ENCODE assay signal across 29 mouse cellular contexts in the genomic region with DNA sequence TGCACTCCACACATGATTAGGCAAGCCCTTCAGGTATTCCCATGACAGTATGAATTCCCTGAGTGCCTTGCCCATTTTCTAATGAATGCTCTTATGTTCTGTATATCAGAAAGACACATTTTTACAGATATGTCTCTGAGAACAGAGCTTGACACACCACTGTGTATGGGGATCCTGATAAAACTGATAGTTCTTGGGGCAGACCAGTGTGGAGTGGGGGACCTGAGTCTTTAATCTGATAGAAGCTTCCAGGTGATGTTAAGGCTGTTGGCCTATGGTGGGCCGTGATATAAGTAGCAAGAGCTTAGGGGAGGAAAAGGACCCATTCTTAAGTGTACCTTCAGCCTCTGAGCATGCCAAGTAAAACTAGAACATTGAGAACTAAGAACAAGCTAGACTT.
DNase-seq lines count a peak whose midpoint lies in the region; ATAC-seq and TF ChIP-seq lines count a peak whose summit lies in the region.
"Had no signal": no experiment of that assay in that cellular context is flagged by ENCODE, and none has a peak within 500 bp of the region (broad histone marks: within the 10 kb centered on the region; RNA-seq: fewer than 3 reads in every experiment).

No protein-coding gene starts in this region.

- no peaks in the 10 kb centered on the region for H3K36me3 ChIP-seq in liver, embryonic 11.5 days (ENCODE audit: control insufficient read depth, insufficient read depth, low read length)
- no peaks in the 10 kb centered on the region for H3K36me3 ChIP-seq in liver, postnatal 0 days (replicated peaks; ENCODE audit: insufficient read depth, low read length)
- H3K36me3 ChIP-seq in liver, embryonic 14.5 days (replicated peaks; ENCODE audit: control insufficient read depth, insufficient read depth, low read depth): no peaks in the 10 kb centered on the region
- H3K36me3 ChIP-seq: G1E had no signal

- H3K4me3 ChIP-seq in liver, embryonic 11.5 days (ENCODE audit: low read depth, low read length): no peak overlapping the region
- no peak overlapping the region for H3K4me3 ChIP-seq in liver, postnatal 0 days (ENCODE audit: low read depth, low read length)
- no peak overlapping the region for H3K4me3 ChIP-seq in liver, embryonic 14.5 days (ENCODE audit: insufficient read depth in 1 of 2, low read depth in 2 of 2, low read length in 2 of 2)
- H3K4me3 ChIP-seq: embryonic facial prominence, embryonic 13.5 days; embryonic facial prominence, embryonic 15.5 days; erythroblast, embryonic 14.5 days; forebrain, embryonic 10.5 days; forebrain, embryonic 12.5 days had no signal

- H3K27ac ChIP-seq in liver, embryonic 11.5 days (ENCODE audit: low read depth, low read length): no peak overlapping the region
- no peak overlapping the region for H3K27ac ChIP-seq in liver, postnatal 0 days (ENCODE audit: low read depth)
- no peak overlapping the region for H3K27ac ChIP-seq in liver, embryonic 14.5 days
- H3K27ac ChIP-seq: embryonic facial prominence, embryonic 13.5 days; embryonic facial prominence, embryonic 15.5 days; forebrain, embryonic 10.5 days; forebrain, embryonic 12.5 days had no signal

- no peak overlapping the region for H3K4me2 ChIP-seq in liver, embryonic 11.5 days
- no peak overlapping the region for H3K4me2 ChIP-seq in liver, postnatal 0 days (ENCODE audit: low read depth, low read length)
- H3K4me2 ChIP-seq in liver, embryonic 14.5 days (ENCODE audit: low read depth): no peak overlapping the region
- H3K4me2 ChIP-seq: embryonic facial prominence, embryonic 13.5 days; embryonic facial prominence, embryonic 15.5 days; forebrain, embryonic 12.5 days had no signal

- no peak for TF ChIP-seq EP300 in liver, postnatal 0 days (IDR thresholded peaks at IDR 0.05; ENCODE audit: low read depth)
- TF ChIP-seq EP300 in liver, embryonic 14.5 days (IDR thresholded peaks at IDR 0.05; ENCODE audit: low read depth): no peak

- 0 out of 2 replicates have a peak, but pooled peaks cover 2% of the 10 kb centered on the region for H3K4me1 ChIP-seq in liver, embryonic 11.5 days (replicated peaks; ENCODE audit: control insufficient read depth, insufficient read depth, low read length)
- no peaks in the 10 kb centered on the region for H3K4me1 ChIP-seq in liver, postnatal 0 days (ENCODE audit: insufficient read depth)
- no peaks in the 10 kb centered on the region; a peak in 1 of 4 replicates for H3K4me1 ChIP-seq in liver, embryonic 14.5 days (replicated peaks; ENCODE audit: control insufficient read depth in 2 of 2, insufficient read depth in 2 of 2, low read length in 1 of 2)
- H3K4me1 ChIP-seq: embryonic facial prominence, embryonic 15.5 days; forebrain, embryonic 12.5 days had no signal

- no peak for TF ChIP-seq CTCF in liver, postnatal 0 days (IDR thresholded peaks at IDR 0.05; ENCODE audit: low read depth)
- TF ChIP-seq CTCF in liver, embryonic 14.5 days (IDR thresholded peaks at IDR 0.05; ENCODE audit: low read depth): no peak

- no peaks in the 10 kb centered on the region for H3K27me3 ChIP-seq in liver, embryonic 11.5 days (replicated peaks; ENCODE audit: control insufficient read depth, insufficient read depth, low read length)
- no peaks in the 10 kb centered on the region for H3K27me3 ChIP-seq in liver, postnatal 0 days (ENCODE audit: insufficient read depth, low read length)
- no peaks in the 10 kb centered on the region for H3K27me3 ChIP-seq in liver, embryonic 14.5 days (ENCODE audit: control insufficient read depth, insufficient read depth, low read length)
- H3K27me3 ChIP-seq: CH12.LX; embryonic facial prominence, embryonic 13.5 days; embryonic facial prominence, embryonic 15.5 days; forebrain, embryonic 12.5 days; Patski had no signal

- no peak overlapping the region for H3K9ac ChIP-seq in liver, embryonic 11.5 days (ENCODE audit: low read depth, low read length)
- no peak overlapping the region for H3K9ac ChIP-seq in liver, postnatal 0 days (replicated peaks)
- no peak overlapping the region for H3K9ac ChIP-seq in liver, embryonic 14.5 days (replicated peaks)
- H3K9ac ChIP-seq: embryonic facial prominence, embryonic 13.5 days; embryonic facial prominence, embryonic 15.5 days; forebrain, embryonic 12.5 days had no signal

- DNase-seq in liver, embryonic 11.5 days (ENCODE audit: low spot score): no peak
- no peak for DNase-seq in liver, postnatal 0 days
- peak; percentile 2 for DNase-seq in brain, adult 2 months (ENCODE audit: low read depth, low spot score)
- DNase-seq in liver, embryonic 14.5 days (ENCODE audit: low read depth in 3 of 3, low spot score in 3 of 3): no peak
- peak; percentile 3 for DNase-seq in telencephalon, adult 2 months (ENCODE audit: low read depth, low spot score)
- no peak for DNase-seq in spleen, postnatal 4 days (ENCODE audit: low spot score in 2 of 2)
- no peak for DNase-seq in lung, postnatal 10 days
- DNase-seq: adrenal gland, adult 8-10 months; adrenal gland, postnatal 14 days; adrenal gland, postnatal 36 days; B cell, adult 2 months; cerebellum, adult 11 months; cerebellum, adult 18-20 months; cerebellum, adult 8-10 months; cerebellum, adult 9-11 months; cerebellum, postnatal 14 days; cerebellum, postnatal 36 days; embryo, embryonic 11 days had no signal

- ATAC-seq in liver, embryonic 11.5 days (replicated peaks; ENCODE audit: low FRiP score): peak; percentile 63
- no peak for ATAC-seq in liver, postnatal 0 days
- peak; percentile 37; the same call in 1 of the 2 replicates for ATAC-seq in liver, embryonic 14.5 days (ENCODE audit: insufficient read depth)
- ATAC-seq: activated CD4-positive, CD25-positive, alpha-beta regulatory T cell, adult 4 months; CD4-positive, CD25-positive, alpha-beta regulatory T cell, adult 4 months; forebrain, embryonic 14.5 days; Patski had no signal

- H3K9me3 ChIP-seq in liver, embryonic 11.5 days (ENCODE audit: control insufficient read depth, low read length): no peaks in the 10 kb centered on the region
- no peaks in the 10 kb centered on the region for H3K9me3 ChIP-seq in liver, postnatal 0 days (ENCODE audit: low read length)
- no peaks in the 10 kb centered on the region for H3K9me3 ChIP-seq in liver, embryonic 14.5 days (ENCODE audit: control insufficient read depth, low read length)
- H3K9me3 ChIP-seq: embryonic facial prominence, embryonic 13.5 days; embryonic facial prominence, embryonic 15.5 days; forebrain, embryonic 10.5 days; forebrain, embryonic 12.5 days; G1E had no signal

- 71% methylated on average over 1 of the region's 1 CpGs for WGBS in liver, embryonic 11.5 days
- 88% methylated on average over 1 of the region's 1 CpGs for whole genome bisulfite sequencing in liver, postnatal 0 days (ENCODE audit: insufficient replicate concordance)
- 33% methylated on average over 1 of the region's 1 CpGs for WGBS in liver, embryonic 14.5 days (ENCODE audit: insufficient replicate concordance)

Comparison
In these comparisons a context has a peak if more than half of its experiments do, and no peak if none do; other contexts are left out.
1. DNase-seq: peak in brain, adult 2 months (single experiment) and telencephalon, adult 2 months (single experiment); none in liver, embryonic 11.5 days (single experiment), liver, postnatal 0 days (single experiment), liver, embryonic 14.5 days (0 of 3), spleen, postnatal 4 days (0 of 2) and lung, postnatal 10 days (single experiment).